Mouse (Mus musculus) gastrocnemius, postnatal 14 days (tissue): ENCODE results near the gene P2ry2. TPM values are rescaled to one million over a fixed set of nuclear protein-coding genes. Genes with fewer than 3 reads are reported as not detected.

ENCODE experiments used
- DNase-seq: peaks from one replicate; pipeline ENCODE4 v3.0.0; 2021; ENCODE audit warnings: mixed read lengths
- intact Hi-C: fragments of 180-260 bp; cut with DNase I; formaldehyde crosslinking; loops from one replicate; pipeline ENCODE4 v1.15.1; 2025; ENCODE audit warnings: low total_unique reads
- total RNA-seq, 2 experiments: library from RNA; stranded (reverse); gene quantifications; 2 replicates each; pipeline ENCODE4 v1.2.3; 2021

Gene P2ry2
- total RNA-seq, 2 experiments from 2014 or later: 38.0 to 47.7 TPM

GRCm38 (mm10) chr7:100961146-100961545 is 51.5 kb downstream of the P2ry2 start:
- no peak for DNase-seq

GRCm38 (mm10) chr7:100960462-100960861 is 52.2 kb downstream of the P2ry2 start:
- intact Hi-C loops: no loop called here
- no peak for DNase-seq

More at GRCm38 (mm10) chr7:100961146-100961545, 51.5 kb downstream of the P2ry2 start:
- intact Hi-C loops: no loop called here

- DNase-seq: no peak
- intact Hi-C loops: loop anchor here (5.0 kb wide), 1 partner anchor 1139 kb away; no protein-coding TSS in a partner anchor
Observed at GRCm38 (mm10) chr7:100958426-100958825, 54.2 kb downstream of the P2ry2 start.

- DNase-seq: no peak
- intact Hi-C loops: no loop called here
Observed at GRCm38 (mm10) chr7:100952686-100953085, 60.0 kb downstream of the P2ry2 start.

- DNase-seq: no peak
- intact Hi-C loops: no loop called here
Observed at GRCm38 (mm10) chr7:100951903-100952302, 60.8 kb downstream of the P2ry2 start.

- DNase-seq: no peak
- intact Hi-C loops: no loop called here
Observed at GRCm38 (mm10) chr7:100950481-100951010, 62.1 kb downstream of the P2ry2 start.

GRCm38 (mm10) chr7:100950031-100950430 is 62.6 kb downstream of the P2ry2 start:
- intact Hi-C loops: no loop called here
- no peak for DNase-seq

Other genes with a start within 250 kb of the P2ry2 start
- gene Relt, start 149.4 kb downstream of the P2ry2 start, total RNA-seq: 10 to 100 TPM in 1 of 2 experiments, 1 to 10 TPM in 1; 5.4 to 16.3 TPM
- gene Arhgef17, start 80.8 kb downstream of the P2ry2 start, total RNA-seq: 10 to 100 TPM; 21.9 to 25.7 TPM
- gene P2ry6, start 38.2 kb downstream of the P2ry2 start, total RNA-seq: 1 to 10 TPM; 1.6 to 2.1 TPM
- gene Fchsd2, start 80.0 kb upstream of the P2ry2 start, total RNA-seq: 1 to 10 TPM; 8.8 to 9.3 TPM